In the genomic region with DNA sequence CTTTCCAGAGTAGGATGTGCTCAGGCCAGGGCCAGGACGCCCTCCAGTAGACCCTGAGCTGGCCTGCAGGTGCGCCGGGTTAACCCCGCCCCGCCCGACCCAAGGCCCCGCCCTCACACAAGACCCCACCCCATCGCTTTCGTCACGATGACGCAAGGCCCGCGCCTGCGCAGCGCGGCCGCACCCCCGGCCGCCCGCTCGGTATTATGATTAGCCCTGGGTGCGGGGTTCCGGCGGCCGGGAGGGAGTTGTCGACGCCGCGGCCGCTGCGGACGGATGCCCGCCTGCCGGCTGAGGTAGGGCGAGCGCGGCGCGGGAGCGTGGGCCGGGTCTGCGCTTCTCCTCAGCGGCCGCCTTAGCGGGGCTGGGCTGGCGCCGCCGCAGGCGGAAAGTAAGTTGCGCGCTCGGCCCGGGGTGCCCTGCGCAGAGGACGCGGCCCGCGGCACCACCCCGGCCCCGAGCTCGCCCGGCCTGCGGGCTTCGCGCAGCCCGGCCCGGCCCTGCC, we compare ENCODE assay signal across 8 mouse cellular contexts. TPM values are rescaled to one million over a fixed set of nuclear protein-coding genes. Genes with fewer than 3 reads are reported as not detected.
DNase-seq lines count a peak whose midpoint lies in the region; ATAC-seq lines count a peak whose summit lies in the region.

TSS of gene Snrk (plus strand) at position 155 of the 505 bp plus-strand sequence.

- H3K27ac ChIP-seq in hindbrain, embryonic 13.5 days: peak within 1 kb of the TSS; percentile 95

- H3K27me3 ChIP-seq in hindbrain, embryonic 13.5 days: no peaks in the 10 kb centered on the region

- H3K4me2 ChIP-seq in hindbrain, embryonic 13.5 days: peak within 1 kb of the TSS; percentile 91

- peak; percentile 86 for DNase-seq in R1 (ENCODE audit: low read depth, low spot score)
- peak; percentile 94 to 97 for DNase-seq in cerebellum, postnatal 14 days
- peak; percentile 74 to 84 for DNase-seq in frontal cortex, postnatal 25 days (ENCODE audit: low spot score in 2 of 2)
- peak; percentile 88 to 91 for DNase-seq in layer of hippocampus, postnatal 14 days (ENCODE audit: low spot score in 2 of 2)
- peak; percentile 84 for DNase-seq in lung, postnatal 10 days
- peak; percentile 80 for DNase-seq in ovary, postnatal 14 days (ENCODE audit: low spot score)
- peak; percentile 74 to 85 for DNase-seq in thymus, postnatal 10 days (ENCODE audit: low spot score in 2 of 2)

- ATAC-seq in hindbrain, embryonic 13.5 days (ENCODE audit: low FRiP score): peak; percentile 96

- H3K9ac ChIP-seq in hindbrain, embryonic 13.5 days: peak within 1 kb of the TSS; percentile 94

- WGBS in hindbrain, embryonic 13.5 days: 1% methylated on average over 48 of the region's 67 CpGs

- H3K36me3 ChIP-seq in hindbrain, embryonic 13.5 days: no peaks in the 10 kb centered on the region

- peaks cover 22% of the 10 kb centered on the region for H3K4me1 ChIP-seq in hindbrain, embryonic 13.5 days (replicated peaks)

- H3K4me3 ChIP-seq in hindbrain, embryonic 13.5 days: peak within 1 kb of the TSS; percentile 89

- no peaks in the 10 kb centered on the region for H3K9me3 ChIP-seq in hindbrain, embryonic 13.5 days

RNA-seq across cellular contexts. Expression of gene Snrk, which starts in this region (rescaled TPM):
- polyA plus RNA-seq in hindbrain, embryonic 13.5 days (2015; fragmentation: Nextera tagmentation; extraction: Ambion mirVana): 56.2 and 61.3 TPM in 2 replicates
- total RNA-seq in layer of hippocampus, postnatal 14 days (2021): 100 to 1,000 TPM; 110 to 122 TPM

Comparison
In these comparisons a context has a peak if more than half of its experiments do, and no peak if none do; other contexts are left out.
1. Peak in every context shown above with its lines: DNase-seq, ATAC-seq, H3K4me3 ChIP-seq and H3K27ac ChIP-seq.